Mouse (Mus musculus) limb, embryonic 14.5 days (tissue): ENCODE results near the gene Trpm5. TPM values are rescaled to one million over a fixed set of nuclear protein-coding genes. Genes with fewer than 3 reads are reported as not detected.

ENCODE experiments used
- ATAC-seq: fragments of 200-750 bp; cut with Nextera tagmentation; 2 replicates; pipeline ENCODE4 v1.8.0; 2017; ENCODE audit warnings: low read depth, moderate number of reproducible peaks, moderate TSS enrichment; ENCODE audit not compliant: low FRiP score
- DNase-seq: peaks from one replicate; pipeline ENCODE4 v3.0.0-alpha.2; 2015; ENCODE audit warnings: low spot score
- H3K27ac ChIP-seq: fragments of 300-500 bp; sonication (generic); replicated peaks from 2 replicates; pipeline ENCODE4 v1.5.1; 2014; ENCODE audit warnings: low read depth, mild to moderate bottlenecking, low read length, moderate library complexity, mixed read lengths
- H3K27me3 ChIP-seq: fragments of 300-500 bp; sonication (generic); 2 replicates; pipeline ENCODE4 v1.6.1; 2014; ENCODE audit warnings: low read length, mixed read lengths; ENCODE audit not compliant: control insufficient read depth, insufficient read depth
- H3K36me3 ChIP-seq: fragments of 300-500 bp; sonication (generic); 2 replicates; pipeline ENCODE4 v1.6.1; 2014; ENCODE audit warnings: mild to moderate bottlenecking, low read length, moderate library complexity, mixed read lengths; ENCODE audit not compliant: control insufficient read depth, insufficient read depth
- H3K4me1 ChIP-seq: fragments of 300-500 bp; sonication (generic); 2 replicates; pipeline ENCODE4 v1.6.1; 2014; ENCODE audit warnings: antibody characterized with exemption, low read length, mixed read lengths; ENCODE audit not compliant: control insufficient read depth, insufficient read depth
- H3K4me2 ChIP-seq: fragments of 300-500 bp; sonication (generic); replicated peaks from 2 replicates; pipeline ENCODE4 v1.6.1; 2014; ENCODE audit warnings: low read depth, mild to moderate bottlenecking, low read length, moderate library complexity; ENCODE audit not compliant: severe bottlenecking
- H3K4me3 ChIP-seq: fragments of 300-500 bp; sonication (generic); replicated peaks from 2 replicates; pipeline ENCODE4 v1.5.1; 2014; ENCODE audit warnings: low read length
- H3K9ac ChIP-seq: fragments of 300-500 bp; sonication (generic); 2 replicates; pipeline ENCODE4 v1.6.1; 2014; ENCODE audit warnings: mild to moderate bottlenecking, low read depth, low read length, moderate library complexity; ENCODE audit not compliant: severe bottlenecking
- H3K9me3 ChIP-seq: fragments of 300-500 bp; sonication (generic); 2 replicates; pipeline ENCODE4 v1.6.1; 2016; ENCODE audit warnings: low read length; ENCODE audit not compliant: control insufficient read depth
- POLR2A ChIP-seq: fragments of 200-500 bp; IDR thresholded peaks from 2 replicates; pipeline ENCODE4 v1.8.0; 2012; ENCODE audit warnings: inconsistent platforms, mild to moderate bottlenecking, moderate library complexity, borderline replicate concordance; ENCODE audit not compliant: insufficient read depth, insufficient read length; ENCODE audit errors: extremely low read depth
- WGBS: fragments of 180-500 bp; shearing (Covaris S2); extraction: QIAGEN DNeasy Blood & Tissue Kit; methylation state at CpG from one replicate; pipeline ENCODE4 v1.1.7; 2014; 5-methylcytosine and 5-hydroxymethylcytosine counted together
- polyA plus RNA-seq, 2 experiments: library from polyadenylated mRNA; depleted of rRNA in 1 of 2; stranded (reverse) in 1 of 2; unstranded in 1 of 2; fragments of >200 nt; fragmentation: Nextera tagmentation in 1 of 2; extraction: Ambion mirVana in 1 of 2; gene quantifications; 2 replicates each; pipeline versions ENCODE4 v1.2.1 to v1.2.3; 2012 to 2014

Gene Trpm5
- polyA plus RNA-seq, 2 experiments: 24.1 to 63.4 TPM

- H3K4me2 ChIP-seq: no peak overlapping the region
- no peak for TF ChIP-seq POLR2A
- no peak overlapping the region; the same call in 1 of the 2 replicates for H3K27ac ChIP-seq
- no peak for ATAC-seq
- H3K9ac ChIP-seq: no peak overlapping the region
- no peaks in the 10 kb centered on the region for H3K36me3 ChIP-seq
- H3K27me3 ChIP-seq: no peaks in the 10 kb centered on the region
- DNase-seq: no peak
- H3K9me3 ChIP-seq: 0 out of 2 replicates have a peak, but pooled peaks cover 4% of the 10 kb centered on the region
- WGBS: 64% methylated on average over 3 of the region's 3 CpGs
- H3K4me1 ChIP-seq: peaks cover 19% of the 10 kb centered on the region
- H3K4me3 ChIP-seq: no peak overlapping the region
Observed at GRCm38 (mm10) chr7:143119826-143120225, 25.4 kb upstream of the Trpm5 start.

- DNase-seq (no peak), ATAC-seq (no peak)
- Histone ChIP-seq H3K9me3 (0 out of 2 replicates have a peak, but pooled peaks cover 7% of the 10 kb centered on the region), H3K36me3 (no peaks in the 10 kb centered on the region), H3K4me1 (peaks cover 15% of the 10 kb centered on the region), H3K27ac (no peak overlapping the region; the same call in 1 of the 2 replicates), H3K4me2 (no peak overlapping the region), H3K9ac (no peak overlapping the region), H3K4me3 (no peak overlapping the region), H3K27me3 (no peaks in the 10 kb centered on the region)
- WGBS: 27% methylated on average over 1 of the region's 1 CpGs
- TF ChIP-seq POLR2A: no peak
Observed at GRCm38 (mm10) chr7:143119407-143119806, 25.0 kb upstream of the Trpm5 start.

GRCm38 (mm10) chr7:143116521-143116920 is 22.1 kb upstream of the Trpm5 start:
- 80% methylated on average over 5 of the region's 5 CpGs for WGBS
- Histone ChIP-seq H3K4me3 (no peak overlapping the region), H3K4me2 (no peak overlapping the region), H3K36me3 (no peaks in the 10 kb centered on the region), H3K4me1 (peaks cover 7% of the 10 kb centered on the region), H3K27me3 (no peaks in the 10 kb centered on the region), H3K27ac (no peak overlapping the region), H3K9me3 (0 out of 2 replicates have a peak, but pooled peaks cover 7% of the 10 kb centered on the region), H3K9ac (no peak overlapping the region)
- ATAC-seq (no peak), DNase-seq (no peak)
- TF ChIP-seq POLR2A: no peak

- no peak overlapping the region for H3K27ac ChIP-seq
- no peak overlapping the region for H3K9ac ChIP-seq
- ATAC-seq (no peak), DNase-seq (no peak)
- H3K9me3 ChIP-seq: 0 out of 2 replicates have a peak, but pooled peaks cover 7% of the 10 kb centered on the region
- H3K4me3 ChIP-seq: no peak overlapping the region
- H3K4me2 ChIP-seq: no peak overlapping the region
- no peaks in the 10 kb centered on the region for H3K36me3 ChIP-seq
- H3K4me1 ChIP-seq: peaks cover 3% of the 10 kb centered on the region
- no peak for TF ChIP-seq POLR2A
- no peaks in the 10 kb centered on the region for H3K27me3 ChIP-seq
Observed at GRCm38 (mm10) chr7:143114773-143115172, 20.3 kb upstream of the Trpm5 start.

GRCm38 (mm10) chr7:143112395-143112794 is 18.0 kb upstream of the Trpm5 start:
- H3K4me1 ChIP-seq: peaks cover under 1% of the 10 kb centered on the region; the same call in 1 of the 2 replicates
- H3K4me3 ChIP-seq: no peak overlapping the region
- peaks cover 18% of the 10 kb centered on the region for H3K27me3 ChIP-seq
- TF ChIP-seq POLR2A: no peak
- ATAC-seq (no peak), DNase-seq (no peak)
- 0 out of 2 replicates have a peak, but pooled peaks cover 7% of the 10 kb centered on the region for H3K9me3 ChIP-seq
- 13% methylated on average over 1 of the region's 1 CpGs for WGBS
- no peak overlapping the region for H3K4me2 ChIP-seq
- no peak overlapping the region for H3K9ac ChIP-seq
- no peaks in the 10 kb centered on the region for H3K36me3 ChIP-seq
- no peak overlapping the region for H3K27ac ChIP-seq
